Mouse (Mus musculus): ENCODE measurements around the gene Bmper. TPM values are rescaled to one million over a fixed set of nuclear protein-coding genes. Genes with fewer than 3 reads are reported as not detected.

Bmper gene
- polyA plus RNA-seq, 1 experiment from 2014 or later: 0.38 TPM

DNA sequence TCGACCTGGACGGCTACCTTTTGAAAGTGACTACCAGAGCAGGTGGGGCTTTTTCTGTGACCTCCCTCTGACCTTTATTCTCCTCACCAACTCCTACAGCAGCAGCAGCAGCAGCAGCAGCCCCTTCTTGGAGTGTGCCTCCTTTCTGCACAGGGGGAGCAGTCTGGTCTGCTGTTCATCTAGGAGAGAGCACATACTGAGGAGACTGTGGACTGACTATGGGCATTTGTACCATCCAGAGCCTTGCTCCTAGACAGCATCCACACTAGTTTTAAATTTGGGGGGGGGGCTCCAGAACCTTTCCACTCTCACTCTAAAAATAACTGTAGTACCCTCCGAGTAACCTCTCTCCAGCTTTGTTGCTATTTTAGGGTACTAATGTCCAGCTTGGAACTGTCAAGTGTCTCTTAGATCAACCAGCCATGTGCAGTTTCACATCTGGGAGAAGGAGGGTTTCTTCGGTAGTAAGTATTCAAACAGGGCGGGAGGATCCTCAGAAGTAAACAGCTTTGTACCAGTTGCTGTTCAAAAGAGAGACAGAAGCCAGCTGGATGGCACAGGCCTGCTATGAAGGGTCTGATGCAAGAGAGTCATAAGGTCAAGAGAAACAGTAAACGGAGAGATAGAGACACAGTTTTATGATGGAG is 176.9 kb downstream of the Bmper start:
- Histone ChIP-seq H3K4me1 (replicated peaks) (no peaks in the 10 kb centered on the region), H3K9ac (no peak overlapping the region), H3K27me3 (no peaks in the 10 kb centered on the region), H3K36me3 (replicated peaks) (no peaks in the 10 kb centered on the region), H3K4me2 (no peak overlapping the region), H3K9me3 (replicated peaks) (no peaks in the 10 kb centered on the region), H3K27ac (replicated peaks) (no peak overlapping the region), H3K4me3 (replicated peaks) (no peak overlapping the region)
- ATAC-seq (ENCODE audit: insufficient read depth): no peak
- WGBS (ENCODE audit: insufficient replicate concordance): 56% methylated on average over 6 of the region's 6 CpGs

DNA sequence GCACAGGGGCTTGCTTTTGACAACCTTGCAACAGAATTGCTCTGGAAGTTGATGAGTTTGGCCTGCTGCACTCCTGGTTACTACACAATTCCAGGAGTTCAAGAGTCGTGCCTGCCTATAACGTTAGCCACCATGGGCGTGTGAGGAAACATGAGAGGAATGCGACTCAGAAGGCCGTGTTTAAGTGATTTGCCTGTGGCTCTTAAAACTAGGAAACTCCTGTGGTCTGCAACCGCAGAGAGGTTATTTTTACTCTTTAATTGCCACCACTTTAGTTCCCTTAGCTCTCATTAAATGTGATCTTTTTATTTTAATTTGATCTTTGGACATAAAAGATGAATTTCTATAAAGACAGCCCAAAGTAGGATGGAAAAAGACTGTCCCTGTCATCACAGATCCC is 184.5 kb downstream of the Bmper start:
- Histone ChIP-seq H3K27me3 (no peaks in the 10 kb centered on the region), H3K36me3 (replicated peaks) (no peaks in the 10 kb centered on the region), H3K4me2 (no peak overlapping the region), H3K4me1 (replicated peaks) (no peaks in the 10 kb centered on the region), H3K9me3 (replicated peaks) (no peaks in the 10 kb centered on the region), H3K4me3 (replicated peaks) (no peak overlapping the region), H3K9ac (no peak overlapping the region), H3K27ac (replicated peaks) (no peak overlapping the region)
- no peak for ATAC-seq (ENCODE audit: insufficient read depth)
- 60% methylated on average over 6 of the region's 6 CpGs for WGBS (ENCODE audit: insufficient replicate concordance)

DNA sequence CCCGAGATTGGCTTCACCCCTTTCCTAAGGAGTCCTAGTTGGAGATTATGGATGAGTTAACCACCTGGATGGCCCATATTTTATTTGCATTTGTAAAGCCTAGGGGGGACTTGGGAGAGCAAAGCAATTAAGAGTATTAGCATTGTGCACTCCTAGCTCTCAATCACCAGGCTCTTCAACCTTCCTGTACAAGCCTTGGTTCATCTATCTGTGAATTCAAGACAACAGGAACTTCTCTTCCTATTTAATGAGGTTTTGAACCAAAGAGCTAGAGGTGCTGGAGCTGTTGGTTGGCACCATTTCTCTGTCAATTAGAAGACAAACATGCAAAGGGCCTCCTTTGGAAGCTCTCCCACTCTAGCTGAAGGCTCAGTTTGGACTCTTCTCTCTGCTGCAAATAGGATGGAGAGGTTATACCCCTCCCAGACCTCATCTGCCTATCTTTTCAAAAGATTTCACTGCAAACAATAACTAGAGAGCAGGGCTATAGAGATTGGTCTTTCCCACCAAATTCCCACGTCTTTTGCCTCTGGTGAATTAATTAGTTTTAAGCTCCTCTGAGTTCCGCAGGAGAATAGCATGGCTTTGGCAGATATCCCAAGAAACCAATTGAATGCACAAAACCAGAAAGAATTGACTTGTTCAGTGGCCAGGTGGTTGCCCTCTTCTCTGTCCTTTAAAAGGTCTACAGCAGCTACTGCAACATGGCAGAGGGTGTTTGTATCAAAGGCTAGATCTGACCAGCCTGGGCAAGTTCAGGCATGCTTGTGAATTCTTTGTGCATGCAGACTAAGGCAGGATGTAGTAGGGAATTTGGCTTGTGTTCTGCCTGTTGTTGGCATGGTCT is 185.3 kb downstream of the Bmper start:
- Histone ChIP-seq H3K4me3 (replicated peaks) (no peak overlapping the region), H3K27ac (replicated peaks) (no peak overlapping the region), H3K27me3 (no peaks in the 10 kb centered on the region), H3K4me1 (replicated peaks) (no peaks in the 10 kb centered on the region), H3K9ac (no peak overlapping the region), H3K36me3 (replicated peaks) (no peaks in the 10 kb centered on the region), H3K9me3 (replicated peaks) (no peaks in the 10 kb centered on the region), H3K4me2 (no peak overlapping the region)
- WGBS (ENCODE audit: insufficient replicate concordance): 53% methylated on average over 3 of the region's 3 CpGs
- ATAC-seq (ENCODE audit: insufficient read depth): no peak

DNA sequence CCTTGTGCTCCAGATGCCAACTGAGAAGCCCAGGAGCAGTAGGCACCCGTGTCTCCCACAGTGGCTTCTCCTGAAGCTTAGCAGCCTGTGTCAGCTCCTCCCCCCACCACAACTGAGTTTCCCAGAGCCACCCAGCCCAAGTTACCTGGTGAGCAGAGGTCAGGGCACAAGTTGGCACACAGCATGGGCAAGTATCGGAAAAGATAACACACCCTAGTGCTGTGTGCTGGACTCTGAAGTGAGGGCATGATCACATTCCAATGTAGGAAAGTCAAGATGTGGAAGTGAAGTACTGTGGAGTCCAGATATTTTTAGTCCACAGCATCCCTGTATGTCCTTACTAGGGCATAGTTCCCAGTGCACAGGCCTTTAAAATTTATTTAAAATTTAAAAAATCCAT is 187.7 kb downstream of the Bmper start:
- Histone ChIP-seq H3K36me3 (replicated peaks) (no peaks in the 10 kb centered on the region), H3K27me3 (no peaks in the 10 kb centered on the region), H3K9me3 (replicated peaks) (no peaks in the 10 kb centered on the region), H3K9ac (no peak overlapping the region), H3K4me3 (replicated peaks) (no peak overlapping the region), H3K4me1 (replicated peaks) (no peaks in the 10 kb centered on the region), H3K4me2 (no peak overlapping the region), H3K27ac (replicated peaks) (no peak overlapping the region)
- WGBS (ENCODE audit: insufficient replicate concordance): 41% methylated on average over 2 of the region's 2 CpGs
- ATAC-seq (ENCODE audit: insufficient read depth): no peak

DNA sequence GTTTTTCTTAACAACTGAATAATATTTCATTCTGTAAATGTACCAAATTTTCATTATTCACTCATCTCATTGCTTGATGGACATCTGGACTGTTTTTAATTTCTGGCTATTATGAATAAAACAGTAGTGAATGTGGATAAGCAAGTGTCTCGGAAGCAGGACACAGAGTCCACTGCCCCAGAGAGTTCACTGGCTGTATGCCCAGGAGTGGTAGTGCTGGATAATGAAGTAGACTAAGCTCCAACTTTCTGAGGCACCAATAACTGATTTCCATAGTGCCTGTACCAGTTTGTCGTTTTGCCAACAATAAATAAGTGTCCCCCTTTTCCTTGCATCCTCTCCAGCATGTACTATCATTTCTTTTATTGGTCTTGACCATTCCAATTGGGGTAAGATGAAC is 190.1 kb downstream of the Bmper start:
- Histone ChIP-seq H3K9ac (no peak overlapping the region), H3K4me2 (no peak overlapping the region), H3K27ac (replicated peaks) (no peak overlapping the region), H3K27me3 (no peaks in the 10 kb centered on the region), H3K9me3 (replicated peaks) (no peaks in the 10 kb centered on the region), H3K4me3 (replicated peaks) (no peak overlapping the region), H3K36me3 (replicated peaks) (no peaks in the 10 kb centered on the region), H3K4me1 (replicated peaks) (no peaks in the 10 kb centered on the region)
- ATAC-seq (ENCODE audit: insufficient read depth): no peak
- WGBS (ENCODE audit: insufficient replicate concordance): 72% methylated on average over 2 of the region's 2 CpGs

DNA sequence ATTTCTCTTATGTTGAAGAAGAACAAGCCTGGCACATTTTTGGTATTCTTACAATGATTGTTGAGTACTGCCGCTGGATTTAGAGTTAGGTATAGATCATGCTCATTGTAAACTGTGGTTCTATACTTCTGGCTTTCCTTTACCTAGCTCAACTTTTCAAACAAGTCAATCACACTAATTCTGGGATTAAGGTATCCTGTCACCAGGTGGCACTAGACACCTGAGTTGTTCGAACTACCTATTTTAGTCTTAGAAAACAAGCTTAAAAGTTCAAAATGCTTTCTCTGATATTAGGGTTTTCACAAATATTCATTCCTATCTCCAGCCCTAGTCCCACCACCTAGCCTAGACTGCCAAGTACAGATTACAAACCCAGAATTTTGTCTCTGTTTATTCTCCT is 196.2 kb downstream of the Bmper start:
- 54% methylated on average over 2 of the region's 2 CpGs for WGBS (ENCODE audit: insufficient replicate concordance)
- H3K9me3 ChIP-seq (replicated peaks): no peaks in the 10 kb centered on the region
- H3K4me2 ChIP-seq: no peak overlapping the region
- H3K4me3 ChIP-seq (replicated peaks): no peak overlapping the region
- H3K36me3 ChIP-seq (replicated peaks): no peaks in the 10 kb centered on the region
- no peaks in the 10 kb centered on the region for H3K4me1 ChIP-seq (replicated peaks)
- no peak for ATAC-seq (ENCODE audit: insufficient read depth)
- H3K27me3 ChIP-seq: no peaks in the 10 kb centered on the region
- no peak overlapping the region for H3K27ac ChIP-seq (replicated peaks)
- no peak overlapping the region for H3K9ac ChIP-seq

DNA sequence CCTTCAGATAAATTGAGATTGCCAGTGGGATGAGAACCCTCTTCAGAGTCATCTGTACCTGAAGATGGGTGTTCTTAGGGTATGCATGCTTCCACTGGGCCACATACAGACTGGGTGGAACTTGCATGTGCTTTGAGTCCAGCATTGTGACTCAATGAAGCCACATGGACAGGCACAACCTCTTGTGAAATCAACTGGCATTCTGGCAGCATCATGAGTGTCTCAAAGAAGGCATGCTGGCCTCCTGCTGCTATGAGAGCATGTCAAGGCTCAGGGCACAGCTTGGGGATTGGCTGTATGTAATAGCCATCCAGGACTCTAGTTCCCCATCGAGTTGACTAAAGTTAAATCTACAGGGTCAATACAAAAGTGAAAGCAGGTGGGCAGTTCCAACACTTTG is 200.9 kb downstream of the Bmper start:
- H3K9ac ChIP-seq: no peak overlapping the region
- H3K27me3 ChIP-seq: no peaks in the 10 kb centered on the region
- 47% methylated on average over 1 of the region's 1 CpGs for WGBS (ENCODE audit: insufficient replicate concordance)
- H3K4me3 ChIP-seq (replicated peaks): no peak overlapping the region
- ATAC-seq (ENCODE audit: insufficient read depth): no peak
- no peak overlapping the region for H3K27ac ChIP-seq (replicated peaks)
- no peaks in the 10 kb centered on the region for H3K9me3 ChIP-seq (replicated peaks)
- no peaks in the 10 kb centered on the region for H3K36me3 ChIP-seq (replicated peaks)
- H3K4me2 ChIP-seq: no peak overlapping the region
- H3K4me1 ChIP-seq (replicated peaks): no peaks in the 10 kb centered on the region

DNA sequence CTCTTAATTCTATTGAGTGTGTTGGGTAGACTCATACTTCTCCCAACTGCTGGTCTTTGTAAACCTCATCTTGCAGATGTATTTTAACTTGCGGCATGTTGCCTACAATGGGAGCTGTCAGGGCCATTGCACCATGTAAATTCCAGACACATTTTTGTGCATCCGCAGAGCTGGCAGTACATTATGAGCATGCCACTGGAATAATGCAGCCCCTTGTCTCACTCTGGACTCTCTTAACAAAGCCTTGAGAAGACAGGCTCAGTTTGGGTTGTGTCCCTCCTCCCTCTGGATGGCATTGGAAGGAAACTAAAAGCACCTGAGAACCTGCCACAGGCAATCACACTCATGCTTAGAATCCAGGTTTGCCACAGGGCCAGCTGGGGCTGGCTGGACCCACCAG is 209.8 kb downstream of the Bmper start:
- no peaks in the 10 kb centered on the region for H3K27me3 ChIP-seq
- H3K9ac ChIP-seq: no peak overlapping the region
- no peak for ATAC-seq (ENCODE audit: insufficient read depth)
- H3K9me3 ChIP-seq (replicated peaks): no peaks in the 10 kb centered on the region
- H3K27ac ChIP-seq (replicated peaks): no peak overlapping the region
- H3K4me3 ChIP-seq (replicated peaks): no peak overlapping the region
- no peaks in the 10 kb centered on the region for H3K4me1 ChIP-seq (replicated peaks)
- WGBS (ENCODE audit: insufficient replicate concordance): 67% methylated on average over 2 of the region's 2 CpGs
- H3K4me2 ChIP-seq: no peak overlapping the region
- no peaks in the 10 kb centered on the region for H3K36me3 ChIP-seq (replicated peaks)

DNA sequence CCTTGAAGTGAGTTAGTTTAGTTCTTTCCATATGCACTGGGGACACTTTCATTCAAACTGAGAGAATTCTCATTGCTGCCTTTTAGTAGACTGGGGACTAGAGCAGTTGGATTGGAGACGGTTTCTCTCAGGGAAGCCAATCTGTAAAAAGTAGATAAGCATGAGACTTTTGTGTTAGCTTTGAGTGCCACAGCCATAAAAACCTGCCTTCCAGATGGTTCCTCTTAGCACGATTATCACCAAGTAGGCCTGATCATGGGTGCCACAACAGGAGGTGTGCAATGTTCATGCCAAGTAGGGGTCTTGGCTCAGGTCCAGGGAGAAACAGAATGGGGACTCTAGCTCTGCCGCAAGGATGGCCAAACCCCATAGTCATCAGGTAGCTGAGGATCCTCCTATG is 210.4 kb downstream of the Bmper start:
- Histone ChIP-seq H3K4me3 (replicated peaks) (no peak overlapping the region), H3K4me1 (replicated peaks) (no peaks in the 10 kb centered on the region), H3K27me3 (no peaks in the 10 kb centered on the region), H3K4me2 (no peak overlapping the region), H3K36me3 (replicated peaks) (no peaks in the 10 kb centered on the region), H3K27ac (replicated peaks) (no peak overlapping the region), H3K9me3 (replicated peaks) (no peaks in the 10 kb centered on the region), H3K9ac (no peak overlapping the region)
- WGBS (ENCODE audit: insufficient replicate concordance): 48% methylated on average over 3 of the region's 3 CpGs
- no peak for ATAC-seq (ENCODE audit: insufficient read depth)

DNA sequence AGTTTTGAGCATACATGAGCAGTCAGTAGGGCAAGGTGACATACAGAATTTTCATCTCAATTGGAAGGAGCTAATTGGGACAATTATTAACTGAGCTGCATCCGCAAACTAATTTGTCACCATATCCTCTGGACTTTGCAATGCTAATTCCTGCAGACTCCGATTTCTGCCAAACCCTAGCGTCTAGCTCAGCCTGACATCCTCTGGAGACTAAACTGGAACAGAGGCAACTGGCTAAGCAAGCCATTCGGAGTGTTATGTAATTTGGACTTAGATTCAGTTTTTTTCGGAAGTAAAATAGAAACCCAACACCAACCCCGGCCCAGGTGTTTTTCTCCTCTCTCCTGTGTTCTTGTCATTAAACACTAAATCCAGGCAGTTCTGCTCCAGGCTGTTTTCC is 213.9 kb downstream of the Bmper start:
- no peaks in the 10 kb centered on the region for H3K4me1 ChIP-seq (replicated peaks)
- no peak overlapping the region for H3K27ac ChIP-seq (replicated peaks)
- H3K36me3 ChIP-seq (replicated peaks): no peaks in the 10 kb centered on the region
- H3K4me2 ChIP-seq: no peak overlapping the region
- no peak overlapping the region for H3K9ac ChIP-seq
- no peak for ATAC-seq (ENCODE audit: insufficient read depth)
- WGBS (ENCODE audit: insufficient replicate concordance): 56% methylated on average over 6 of the region's 6 CpGs
- no peak overlapping the region for H3K4me3 ChIP-seq (replicated peaks)
- no peaks in the 10 kb centered on the region for H3K27me3 ChIP-seq
- H3K9me3 ChIP-seq (replicated peaks): no peaks in the 10 kb centered on the region

DNA sequence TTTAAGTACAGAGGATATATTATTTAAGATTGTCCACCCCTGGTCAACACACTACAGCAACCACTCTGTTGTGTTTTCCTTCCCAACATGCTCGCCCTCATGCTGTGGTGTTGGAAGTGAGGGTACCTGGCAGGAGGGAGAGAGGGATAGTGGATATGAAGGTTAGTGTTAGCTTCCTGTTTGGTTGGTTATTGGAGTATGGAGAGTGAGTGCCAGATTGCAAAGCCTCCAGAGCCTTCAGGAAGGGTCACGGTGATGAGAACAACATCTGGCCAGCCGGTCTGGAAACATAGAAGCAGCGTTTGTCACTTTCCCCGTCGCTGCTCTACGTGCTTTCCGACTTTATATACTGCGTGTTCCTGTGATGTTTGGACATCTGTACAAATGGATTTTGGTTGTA is 215.8 kb downstream of the Bmper start:
- no peaks in the 10 kb centered on the region for H3K36me3 ChIP-seq (replicated peaks)
- no peaks in the 10 kb centered on the region for H3K4me1 ChIP-seq (replicated peaks)
- H3K27me3 ChIP-seq: no peaks in the 10 kb centered on the region
- 72% methylated on average over 9 of the region's 9 CpGs for WGBS (ENCODE audit: insufficient replicate concordance)
- H3K27ac ChIP-seq (replicated peaks): no peak overlapping the region
- H3K4me2 ChIP-seq: no peak overlapping the region
- H3K9ac ChIP-seq: no peak overlapping the region
- no peaks in the 10 kb centered on the region for H3K9me3 ChIP-seq (replicated peaks)
- no peak for ATAC-seq (ENCODE audit: insufficient read depth)
- H3K4me3 ChIP-seq (replicated peaks): no peak overlapping the region

Measured in liver, embryonic 15.5 days (tissue).